Mouse (Mus musculus) MEL (cell line): Measurements from ENCODE around the gene Sat2. TPM values are rescaled to one million over a fixed set of nuclear protein-coding genes. Genes with fewer than 3 reads are reported as not detected.

Experiments
- DNase-seq: peaks from one replicate; pipeline ENCODE4 v3.0.0; 2011; ENCODE audit warnings: low read depth, low spot score
- H3K27ac ChIP-seq: 2 replicates; pipeline ENCODE4 v1.5.1; 2012; ENCODE audit warnings: low read depth, mild to moderate bottlenecking, control low read depth, low read length, moderate library complexity; ENCODE audit not compliant: control insufficient read depth
- H3K27me3 ChIP-seq, 2 experiments: fragments of 150-350 bp in 1 of 2; sonication (generic) in 1 of 2; 2 replicates each; pipeline ENCODE4 v1.6.1; 2012; ENCODE audit warnings: low read length in 2 of 2, mild to moderate bottlenecking in 2 of 2, improper control_type of control experiment in 1 of 2, moderate library complexity in 1 of 2; ENCODE audit not compliant: insufficient read depth in 2 of 2, control insufficient read depth in 1 of 2
- H3K36me3 ChIP-seq, 2 experiments: 2 replicates each; pipeline ENCODE4 v1.6.1; 2012 to 2014; ENCODE audit warnings: low read length in 2 of 2, improper control_type of control experiment in 1 of 2, inconsistent platforms in 1 of 2, mild to moderate bottlenecking in 1 of 2; ENCODE audit not compliant: insufficient read depth in 2 of 2, control insufficient read depth in 1 of 2
- H3K4me1 ChIP-seq, 2 experiments: fragments of 150-350 bp in 1 of 2; sonication (generic) in 1 of 2; 2 replicates each; pipeline ENCODE4 v1.6.1; 2012; ENCODE audit warnings: low read length in 2 of 2, improper control_type of control experiment in 1 of 2, mild to moderate bottlenecking in 1 of 2; ENCODE audit not compliant: insufficient read depth in 2 of 2, control insufficient read depth in 1 of 2
- H3K4me3 ChIP-seq, 2 experiments: fragments of 150-350 bp in 1 of 2; sonication (generic) in 1 of 2; 2 replicates each; pipeline ENCODE4 v1.5.1; 2012; ENCODE audit warnings: low read depth in 2 of 2, low read length in 2 of 2, mild to moderate bottlenecking in 2 of 2, moderate library complexity in 2 of 2, control low read depth in 1 of 2, improper control_type of control experiment in 1 of 2; ENCODE audit not compliant: control insufficient read depth in 1 of 2, insufficient read depth in 1 of 2
- H3K79me2 ChIP-seq: 2 replicates; pipeline ENCODE4 v1.6.1; 2012; ENCODE audit warnings: mild to moderate bottlenecking, low read length, moderate library complexity; ENCODE audit not compliant: control insufficient read depth, poor library complexity, insufficient read depth
- H3K9ac ChIP-seq: 2 replicates; pipeline ENCODE4 v1.6.1; 2012; ENCODE audit warnings: low read depth, mild to moderate bottlenecking, control low read depth, low read length, moderate library complexity; ENCODE audit not compliant: control insufficient read depth, poor library complexity, severe bottlenecking
- H3K9me3 ChIP-seq: fragments of 150-350 bp; sonication (generic); replicated peaks from 2 replicates; pipeline ENCODE4 v1.6.1; 2012; ENCODE audit warnings: mild to moderate bottlenecking, low read length, improper control_type of control experiment, moderate library complexity; ENCODE audit not compliant: insufficient read depth
- BHLHE40 ChIP-seq: IDR thresholded peaks from 2 replicates; pipeline ENCODE4 v1.6.1; 2012; ENCODE audit warnings: low read depth, mild to moderate bottlenecking, inconsistent platforms, low read length, improper control_type of control experiment, borderline replicate concordance
- CHD1 ChIP-seq: IDR thresholded peaks from 2 replicates; pipeline ENCODE4 v1.6.1; 2012; ENCODE audit warnings: low read depth, mild to moderate bottlenecking, inconsistent platforms, low read length, improper control_type of control experiment
- CTCF ChIP-seq, 3 experiments: IDR thresholded peaks in 2 of 3; conservative IDR thresholded peaks in 1 of 3; 2 replicates each; pipeline ENCODE4 v1.5.1; 2011 to 2012; ENCODE audit warnings: low read length in 3 of 3, low read depth in 2 of 3, mild to moderate bottlenecking in 2 of 3, improper control_type of control experiment in 1 of 3, inconsistent platforms in 1 of 3, mixed read lengths in 1 of 3, moderate library complexity in 1 of 3; ENCODE audit not compliant: control insufficient read depth in 1 of 3, insufficient read depth in 1 of 3, poor library complexity in 1 of 3, severe bottlenecking in 1 of 3
- ELF1 ChIP-seq: IDR thresholded peaks from 2 replicates; pipeline ENCODE4 v1.6.1; 2014; ENCODE audit warnings: low read depth, mild to moderate bottlenecking, inconsistent platforms, low read length, improper control_type of control experiment, moderate library complexity
- EP300 ChIP-seq, 2 experiments: IDR thresholded peaks; 2 replicates each; pipeline ENCODE4 v1.6.1; 2011; ENCODE audit warnings: improper control_type of control experiment in 2 of 2, low read length in 2 of 2, low read depth in 1 of 2, mild to moderate bottlenecking in 1 of 2
- ETS1 ChIP-seq: IDR thresholded peaks from 2 replicates; pipeline ENCODE4 v1.6.1; 2012; ENCODE audit warnings: low read depth, mild to moderate bottlenecking, inconsistent platforms, low read length, improper control_type of control experiment, moderate library complexity
- GABPA ChIP-seq: IDR thresholded peaks from 2 replicates; pipeline ENCODE4 v1.6.1; 2012; ENCODE audit warnings: low read depth, mild to moderate bottlenecking, inconsistent platforms, low read length, improper control_type of control experiment, moderate library complexity
- GATA1 ChIP-seq: IDR thresholded peaks from 2 replicates; pipeline ENCODE4 v1.6.1; 2011; ENCODE audit warnings: low read depth, low read length, improper control_type of control experiment
- HCFC1 ChIP-seq: IDR thresholded peaks from 2 replicates; pipeline ENCODE4 v1.6.1; 2012; ENCODE audit warnings: low read depth, mild to moderate bottlenecking, inconsistent platforms, low read length, improper control_type of control experiment, moderate library complexity
- MAFK ChIP-seq: IDR thresholded peaks from 2 replicates; pipeline ENCODE4 v1.6.1; 2011; ENCODE audit warnings: low read depth, mild to moderate bottlenecking, low read length, improper control_type of control experiment, borderline replicate concordance
- MAX ChIP-seq: IDR thresholded peaks from 2 replicates; pipeline ENCODE4 v1.6.1; 2011; ENCODE audit warnings: low read length, improper control_type of control experiment
- MAZ ChIP-seq: IDR thresholded peaks from 2 replicates; pipeline ENCODE4 v1.6.1; 2012; ENCODE audit warnings: low read depth, mild to moderate bottlenecking, inconsistent platforms, low read length, improper control_type of control experiment
- MEF2A ChIP-seq: IDR thresholded peaks from 2 replicates; pipeline ENCODE4 v1.6.1; 2014; ENCODE audit warnings: low read depth, mild to moderate bottlenecking, inconsistent platforms, low read length, improper control_type of control experiment; ENCODE audit not compliant: poor library complexity, insufficient replicate concordance, severe bottlenecking; ENCODE audit errors: extremely low read depth
- MXI1 ChIP-seq: IDR thresholded peaks from 2 replicates; pipeline ENCODE4 v1.6.1; 2011; ENCODE audit warnings: mild to moderate bottlenecking, low read depth, low read length, improper control_type of control experiment
- MYB ChIP-seq: IDR thresholded peaks from 2 replicates; pipeline ENCODE4 v1.6.1; 2011; ENCODE audit warnings: mild to moderate bottlenecking, low read depth, low read length, improper control_type of control experiment
- MYC ChIP-seq: IDR thresholded peaks from 2 replicates; pipeline ENCODE4 v1.6.1; 2011; ENCODE audit warnings: low read depth, mild to moderate bottlenecking, low read length, improper control_type of control experiment, moderate library complexity
- NELFE ChIP-seq: IDR thresholded peaks from 2 replicates; pipeline ENCODE4 v1.6.1; 2011; ENCODE audit warnings: low read depth, low read length, improper control_type of control experiment
- NRF1 ChIP-seq: IDR thresholded peaks from 2 replicates; pipeline ENCODE4 v1.6.1; 2014; ENCODE audit warnings: low read depth, mild to moderate bottlenecking, inconsistent platforms, low read length, improper control_type of control experiment, moderate library complexity; ENCODE audit not compliant: poor library complexity, insufficient read depth, severe bottlenecking
- POLR2A ChIP-seq, 2 experiments: IDR thresholded peaks; 2 replicates each; pipeline ENCODE4 v1.6.1; 2011 to 2012; ENCODE audit warnings: low read length in 2 of 2, mild to moderate bottlenecking in 2 of 2, control low read depth in 1 of 2, improper control_type of control experiment in 1 of 2, low read depth in 1 of 2, moderate library complexity in 1 of 2; ENCODE audit not compliant: control insufficient read depth in 1 of 2, insufficient read depth in 1 of 2, poor library complexity in 1 of 2
- POLR2AphosphoS2 ChIP-seq: IDR thresholded peaks from 2 replicates; pipeline ENCODE4 v1.6.1; 2011; ENCODE audit warnings: low read length, improper control_type of control experiment
- RAD21 ChIP-seq: IDR thresholded peaks from 2 replicates; pipeline ENCODE4 v1.6.1; 2011; ENCODE audit warnings: mild to moderate bottlenecking, low read depth, low read length, improper control_type of control experiment
- RCOR1 ChIP-seq: IDR thresholded peaks from 2 replicates; pipeline ENCODE4 v1.6.1; 2012; ENCODE audit warnings: low read depth, mild to moderate bottlenecking, inconsistent platforms, low read length, improper control_type of control experiment
- SIN3A ChIP-seq: IDR thresholded peaks from 2 replicates; pipeline ENCODE4 v1.6.1; 2012; ENCODE audit warnings: low read length, improper control_type of control experiment, inconsistent platforms
- TBP ChIP-seq: IDR thresholded peaks from 2 replicates; pipeline ENCODE4 v1.8.0; 2011; ENCODE audit warnings: low read depth, low read length, improper control_type of control experiment
- TCF12 ChIP-seq: IDR thresholded peaks from 2 replicates; pipeline ENCODE4 v1.6.1; 2014; ENCODE audit warnings: low read depth, mild to moderate bottlenecking, inconsistent platforms, low read length, improper control_type of control experiment, moderate library complexity
- UBTF ChIP-seq: IDR thresholded peaks from 2 replicates; pipeline ENCODE4 v1.6.1; 2012; ENCODE audit warnings: low read depth, mild to moderate bottlenecking, inconsistent platforms, low read length, improper control_type of control experiment, moderate library complexity, borderline replicate concordance; ENCODE audit not compliant: insufficient read depth
- ZMIZ1 ChIP-seq: IDR thresholded peaks from 2 replicates; pipeline ENCODE4 v1.6.1; 2012; ENCODE audit warnings: low read depth, mild to moderate bottlenecking, inconsistent platforms, low read length, improper control_type of control experiment, moderate library complexity
- ZNF384 ChIP-seq: IDR thresholded peaks from 2 replicates; pipeline ENCODE4 v1.6.1; 2012; ENCODE audit warnings: low read depth, mild to moderate bottlenecking, inconsistent platforms, low read length, improper control_type of control experiment
- polyA plus RNA-seq, 2 experiments: library from polyadenylated mRNA; stranded (reverse) in 1 of 2; unstranded in 1 of 2; fragments of >175 nt in 1 of 2; fragments of >200 nt in 1 of 2; gene quantifications; 2 replicates each; pipeline versions ENCODE4 v1.2.1 to v1.2.4; 2012; ENCODE audit warnings: low replicate concordance in 2 of 2, low read depth in 1 of 2; ENCODE audit not compliant: insufficient read length in 2 of 2, insufficient read depth in 1 of 2, missing spikeins in 1 of 2
- total RNA-seq: library from RNA; depleted of rRNA; stranded (reverse); fragments of 300-350 nt; gene quantifications from 2 replicates; pipeline ENCODE4 v1.2.3, GENCODE M21; 2012

Gene Sat2
- total and polyA plus RNA-seq, 3 experiments = not detected

DNA sequence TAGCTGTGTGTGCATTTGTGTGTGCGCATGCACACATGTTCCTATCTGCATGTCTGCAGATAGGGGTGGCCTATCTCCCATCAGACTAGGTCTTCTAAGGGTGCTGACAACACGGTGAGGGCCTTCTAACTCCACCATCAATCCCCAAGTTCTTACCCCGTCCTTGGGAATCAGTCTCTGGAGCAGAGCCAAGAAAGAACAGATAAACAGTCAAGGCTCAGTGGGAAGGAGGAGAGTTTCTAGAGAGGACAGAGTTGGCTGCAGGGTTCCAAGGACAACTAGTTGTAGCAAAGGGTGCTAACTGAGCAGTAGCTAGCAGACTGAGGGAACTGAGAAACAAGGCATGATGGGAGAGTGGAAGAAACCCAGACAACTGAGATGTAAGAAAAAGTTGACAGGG, 20.1 kb upstream of the Sat2 start:
- no peaks in the 10 kb centered on the region for H3K9me3 ChIP-seq
- peaks cover 6% of the 10 kb centered on the region for H3K79me2 ChIP-seq
- no peak overlapping the region for H3K4me3 ChIP-seq
- peak; percentile 65 for DNase-seq
- H3K27ac ChIP-seq = no peak overlapping the region
- no peak overlapping the region for H3K9ac ChIP-seq
- TF ChIP-seq RAD21 (no peak), MXI1 (peak; percentile 28; the same call in 1 of the 2 replicates), MAX (0 out of 2 replicates have a peak, but pooled peaks have one; percentile 25), MEF2A (no peak), RCOR1 (0 out of 2 replicates have a peak, but pooled peaks have one; percentile 29), ETS1 (0 out of 2 replicates have a peak, but pooled peaks have one; percentile 2), TBP (no peak), MYC (no peak), CHD1 (no peak), POLR2A (IDR thresholded peaks at IDR 0.05; ENCODE audit: control insufficient read depth in 1 of 2, insufficient read depth in 1 of 2, low read depth in 1 of 2, low read length in 2 of 2, poor library complexity in 1 of 2) (no peak), CTCF (IDR thresholded peaks at IDR 0.05 in 2 of 3, conservative IDR thresholded peaks at IDR 0.05 in 1 of 3; ENCODE audit: control insufficient read depth in 1 of 3, insufficient read depth in 1 of 3, low read depth in 2 of 3, low read length in 3 of 3, poor library complexity in 1 of 3, severe bottlenecking in 1 of 3) (no peak), GABPA (no peak), ELF1 (no peak), MYB (0 out of 2 replicates have a peak, but pooled peaks have one; percentile 9), ZNF384 (no peak), POLR2AphosphoS2 (no peak), SIN3A (peak; percentile 45; the same call in 1 of the 2 replicates), NRF1 (peak; percentile 21; the same call in 1 of the 2 replicates), TCF12 (0 out of 2 replicates have a peak, but pooled peaks have one; percentile 21), EP300 (IDR thresholded peaks at IDR 0.05; ENCODE audit: low read depth in 1 of 2, low read length in 2 of 2) (peak; percentile 29 to 53), UBTF (no peak), GATA1 (peak; percentile 48), BHLHE40 (no peak), MAZ (no peak), ZMIZ1 (0 out of 2 replicates have a peak, but pooled peaks have one; percentile 45), MAFK (no peak), HCFC1 (no peak), NELFE (0 out of 2 replicates have a peak, but pooled peaks have one; percentile 16)
- peaks cover 14 to 33% of the 10 kb centered on the region in 2 experiments for H3K4me1 ChIP-seq
- no peaks in the 10 kb centered on the region for H3K27me3 ChIP-seq
- H3K36me3 ChIP-seq = peaks cover 4 to 19% of the 10 kb centered on the region in 2 experiments
